Mouse (Mus musculus) embryonic facial prominence, embryonic 11.5 days (tissue): ENCODE results near the gene Cideb. TPM values are rescaled to one million over a fixed set of nuclear protein-coding genes. Genes with fewer than 3 reads are reported as not detected.

ENCODE experiments used
- ATAC-seq: fragments of 200-750 bp; cut with Nextera tagmentation; replicated peaks from 2 replicates; pipeline ENCODE4 v1.8.0; 2017; ENCODE audit warnings: low read depth; ENCODE audit not compliant: insufficient number of reproducible peaks, low FRiP score, low TSS enrichment
- DNase-seq: peaks from one replicate; pipeline ENCODE4 v3.0.0-alpha.2; 2015; ENCODE audit warnings: low spot score
- H3K27ac ChIP-seq: fragments of 300-500 bp; sonication (generic); replicated peaks from 2 replicates; pipeline ENCODE4 v1.5.1; 2014; ENCODE audit warnings: mild to moderate bottlenecking, low read depth, low read length, control low read depth
- H3K27me3 ChIP-seq: fragments of 300-500 bp; sonication (generic); 2 replicates; pipeline ENCODE4 v1.6.1; 2014; ENCODE audit warnings: mild to moderate bottlenecking, low read length, moderate library complexity, mixed read lengths; ENCODE audit not compliant: control insufficient read depth, insufficient read depth
- H3K36me3 ChIP-seq: fragments of 300-500 bp; sonication (generic); replicated peaks from 2 replicates; pipeline ENCODE4 v1.6.1; 2014; ENCODE audit warnings: low read depth, mild to moderate bottlenecking, low read length, moderate library complexity, mixed read lengths; ENCODE audit not compliant: control insufficient read depth, insufficient read depth
- H3K4me1 ChIP-seq: fragments of 300-500 bp; sonication (generic); 2 replicates; pipeline ENCODE4 v1.6.1; 2014; ENCODE audit warnings: low read length, mixed read lengths; ENCODE audit not compliant: control insufficient read depth, insufficient read depth
- H3K4me2 ChIP-seq: fragments of 300-500 bp; sonication (generic); 2 replicates; pipeline ENCODE4 v1.6.1; 2014; ENCODE audit warnings: low read depth, mild to moderate bottlenecking, control low read depth, low read length, moderate library complexity
- H3K4me3 ChIP-seq: fragments of 300-500 bp; sonication (generic); 2 replicates; pipeline ENCODE4 v1.5.1; 2014; ENCODE audit warnings: low read depth, low read length, control low read depth
- H3K9ac ChIP-seq: fragments of 300-500 bp; sonication (generic); replicated peaks from 2 replicates; pipeline ENCODE4 v1.6.1; 2014; ENCODE audit warnings: mild to moderate bottlenecking, control low read depth, low read length
- H3K9me3 ChIP-seq: fragments of 300-500 bp; sonication (generic); replicated peaks from 2 replicates; pipeline ENCODE4 v1.6.1; 2016; ENCODE audit warnings: mild to moderate bottlenecking, low read length, inconsistent platforms, mixed read lengths; ENCODE audit not compliant: control insufficient read depth
- WGBS: fragments of 180-500 bp; shearing (Covaris S2); extraction: QIAGEN DNeasy Blood & Tissue Kit; methylation state at CpG from one replicate; pipeline ENCODE4 v1.1.7; 2014; 5-methylcytosine and 5-hydroxymethylcytosine counted together
- polyA plus RNA-seq: library from polyadenylated mRNA; unstranded; fragments of >200 nt; fragmentation: Nextera tagmentation; extraction: Ambion mirVana; gene quantifications from 2 replicates; pipeline ENCODE4 v1.2.1, GENCODE M21; 2014

Cideb gene
- polyA plus RNA-seq, 1 experiment from 2014 or later, result 0.35 TPM

DNA sequence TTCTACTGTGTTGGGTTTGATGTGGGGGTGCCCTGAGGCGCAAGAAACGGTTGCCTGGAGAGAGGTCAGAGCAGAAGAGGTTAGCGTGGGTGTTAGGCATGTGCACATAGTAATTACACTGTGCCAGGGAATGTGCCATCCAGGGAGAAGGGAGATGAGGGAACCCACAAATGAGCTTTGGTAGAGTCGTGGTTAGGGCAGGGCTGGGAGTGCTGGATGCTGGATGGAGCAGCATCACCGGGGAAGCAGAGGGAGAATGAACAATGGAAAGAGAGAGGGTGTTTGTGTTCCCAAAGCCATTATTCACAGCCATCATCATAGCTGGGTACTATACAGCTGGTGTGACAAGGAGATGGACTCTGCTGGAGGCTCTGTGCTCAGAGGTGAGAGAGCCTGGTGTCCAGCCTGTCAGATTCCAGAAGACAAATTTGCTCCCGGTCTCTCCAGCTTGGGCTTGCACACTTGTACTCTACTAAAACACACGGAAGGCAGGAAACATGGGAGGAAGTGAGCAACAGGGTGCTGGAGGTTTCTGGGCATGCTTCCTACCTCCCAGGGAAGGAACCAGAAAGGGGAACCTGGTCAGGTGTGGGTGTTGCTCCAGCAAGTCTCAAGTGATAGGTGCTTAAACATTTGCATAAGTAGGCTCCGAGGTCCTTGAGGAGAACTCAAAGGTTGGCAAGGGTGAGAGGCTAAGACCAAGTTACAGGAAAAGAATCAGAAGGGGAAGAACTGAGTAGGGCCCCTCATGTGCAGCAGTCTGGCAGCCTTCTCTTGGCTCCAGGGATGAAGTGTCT is 30.2 kb downstream of the Cideb start:
- no peak overlapping the region for H3K9ac ChIP-seq
- ATAC-seq (no peak), DNase-seq (no peak)
- no peak overlapping the region for H3K27ac ChIP-seq
- WGBS, result 71% methylated on average over 8 of the region's 8 CpGs
- no peaks in the 10 kb centered on the region for H3K9me3 ChIP-seq
- no peak overlapping the region for H3K4me2 ChIP-seq
- H3K36me3 ChIP-seq, result no peaks in the 10 kb centered on the region
- H3K4me1 ChIP-seq, result no peaks in the 10 kb centered on the region
- no peaks in the 10 kb centered on the region for H3K27me3 ChIP-seq
- H3K4me3 ChIP-seq, result no peak overlapping the region

DNA sequence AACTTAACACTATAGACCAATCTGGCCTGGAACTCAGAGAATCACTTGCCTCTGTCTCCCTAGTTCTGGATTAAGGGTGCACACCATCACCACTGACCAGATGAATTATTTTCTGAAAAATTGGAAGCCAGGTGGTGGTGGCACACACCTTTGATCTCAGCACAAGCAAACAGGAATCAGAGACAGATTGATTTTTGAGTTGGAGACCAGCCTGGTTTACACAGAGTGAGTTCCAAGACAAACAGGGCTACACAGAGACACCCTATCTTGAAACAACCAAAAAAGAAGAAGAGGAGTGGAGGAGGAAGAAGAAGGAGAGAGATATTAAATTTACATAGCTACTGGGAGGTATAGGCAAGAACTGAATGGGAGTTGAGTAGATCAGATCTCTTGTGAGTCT is 32.0 kb downstream of the Cideb start:
- Histone ChIP-seq H3K27ac (no peak overlapping the region), H3K27me3 (no peaks in the 10 kb centered on the region), H3K4me3 (no peak overlapping the region), H3K9me3 (no peaks in the 10 kb centered on the region), H3K4me1 (no peaks in the 10 kb centered on the region), H3K9ac (no peak overlapping the region), H3K36me3 (no peaks in the 10 kb centered on the region), H3K4me2 (no peak overlapping the region)
- DNase-seq (no peak), ATAC-seq (no peak)

DNA sequence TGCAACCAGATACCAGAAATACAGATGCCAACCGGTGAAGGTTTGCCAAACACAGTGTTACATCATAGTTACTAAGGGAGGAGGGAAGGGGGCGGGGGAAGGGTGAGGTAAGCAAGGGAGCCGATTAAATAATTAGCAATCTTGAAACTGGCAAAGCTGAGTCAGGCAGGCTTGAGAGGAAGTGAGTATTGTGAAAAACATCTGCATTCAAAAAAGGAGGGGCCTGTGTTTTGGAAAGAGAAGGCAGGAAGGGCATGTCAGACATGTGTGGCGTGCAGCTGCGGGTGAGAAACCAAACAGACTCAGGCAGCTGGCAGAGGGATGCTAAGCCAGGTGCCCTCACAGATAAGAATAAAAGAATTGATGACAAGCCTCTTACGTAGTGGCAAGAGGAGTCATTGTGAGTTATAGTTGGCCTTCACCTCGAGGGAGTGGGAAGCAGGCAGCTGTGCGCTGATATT is 33.8 kb downstream of the Cideb start:
- Histone ChIP-seq H3K27me3 (no peaks in the 10 kb centered on the region), H3K36me3 (no peaks in the 10 kb centered on the region), H3K9me3 (no peaks in the 10 kb centered on the region), H3K4me2 (no peak overlapping the region), H3K27ac (no peak overlapping the region), H3K4me1 (no peaks in the 10 kb centered on the region), H3K9ac (no peak overlapping the region), H3K4me3 (no peak overlapping the region)
- WGBS, result 63% methylated on average over 8 of the region's 8 CpGs
- no peak for DNase-seq
- no peak for ATAC-seq

DNA sequence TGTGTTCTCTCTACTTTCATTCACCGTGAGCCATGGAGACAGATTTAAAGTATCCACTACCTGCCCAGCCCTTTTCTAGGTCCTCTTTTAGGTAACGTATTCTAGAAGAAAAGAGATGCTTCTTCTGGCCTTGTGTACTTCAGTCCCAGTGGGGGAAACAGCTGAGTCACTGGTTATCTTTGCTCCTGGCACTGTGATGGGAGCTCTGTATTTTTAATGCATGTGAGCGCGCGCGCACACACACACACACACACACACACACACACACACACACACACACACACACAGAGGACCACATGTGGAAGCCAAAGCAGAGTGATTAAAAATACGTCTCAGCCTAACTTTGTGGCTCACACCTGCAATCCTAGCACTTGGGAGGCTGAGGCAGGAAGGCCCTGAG is 34.8 kb downstream of the Cideb start:
- Histone ChIP-seq H3K9ac (no peak overlapping the region), H3K27me3 (no peaks in the 10 kb centered on the region), H3K4me3 (no peak overlapping the region), H3K4me2 (no peak overlapping the region), H3K36me3 (peaks cover under 1% of the 10 kb centered on the region; the same call in 1 of the 2 replicates), H3K27ac (no peak overlapping the region), H3K9me3 (no peaks in the 10 kb centered on the region), H3K4me1 (no peaks in the 10 kb centered on the region)
- 93% methylated on average over 7 of the region's 7 CpGs for WGBS
- DNase-seq (no peak), ATAC-seq (no peak)

DNA sequence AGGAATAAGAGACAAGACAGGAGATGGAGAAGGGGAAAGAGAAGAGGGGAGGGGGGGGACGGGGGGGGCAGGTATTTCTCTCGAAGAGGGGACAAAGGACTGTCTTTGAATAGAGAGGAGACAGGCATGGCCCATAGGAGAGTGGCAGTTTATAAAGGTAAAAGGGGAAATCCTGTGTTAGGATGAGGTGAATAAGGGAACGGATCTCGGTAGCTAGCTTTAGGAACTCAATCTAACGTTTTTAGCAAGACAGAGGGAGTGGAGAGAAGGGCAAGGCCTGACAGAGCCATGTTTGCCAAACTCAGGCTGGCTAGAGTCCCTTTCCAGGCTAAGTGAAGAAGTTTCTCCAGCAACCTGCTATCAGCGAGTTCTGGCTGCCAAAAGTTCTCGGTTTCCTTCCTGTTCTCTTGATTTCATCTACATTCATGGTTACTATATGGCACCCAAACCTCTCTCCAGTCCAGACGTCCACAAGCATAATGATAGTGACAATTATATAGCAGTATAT is 35.8 kb downstream of the Cideb start:
- H3K9ac ChIP-seq, result peak overlapping the region; percentile 72
- no peak overlapping the region for H3K27ac ChIP-seq
- H3K4me1 ChIP-seq, result no peaks in the 10 kb centered on the region
- peaks cover 3% of the 10 kb centered on the region; the same call in 1 of the 2 replicates for H3K36me3 ChIP-seq
- ATAC-seq (no peak), DNase-seq (no peak)
- H3K4me2 ChIP-seq, result peak overlapping the region; percentile 69
- no peaks in the 10 kb centered on the region for H3K9me3 ChIP-seq
- peak overlapping the region; percentile 75 for H3K4me3 ChIP-seq
- H3K27me3 ChIP-seq, result no peaks in the 10 kb centered on the region
- WGBS, result 42% methylated on average over 8 of the region's 8 CpGs

DNA sequence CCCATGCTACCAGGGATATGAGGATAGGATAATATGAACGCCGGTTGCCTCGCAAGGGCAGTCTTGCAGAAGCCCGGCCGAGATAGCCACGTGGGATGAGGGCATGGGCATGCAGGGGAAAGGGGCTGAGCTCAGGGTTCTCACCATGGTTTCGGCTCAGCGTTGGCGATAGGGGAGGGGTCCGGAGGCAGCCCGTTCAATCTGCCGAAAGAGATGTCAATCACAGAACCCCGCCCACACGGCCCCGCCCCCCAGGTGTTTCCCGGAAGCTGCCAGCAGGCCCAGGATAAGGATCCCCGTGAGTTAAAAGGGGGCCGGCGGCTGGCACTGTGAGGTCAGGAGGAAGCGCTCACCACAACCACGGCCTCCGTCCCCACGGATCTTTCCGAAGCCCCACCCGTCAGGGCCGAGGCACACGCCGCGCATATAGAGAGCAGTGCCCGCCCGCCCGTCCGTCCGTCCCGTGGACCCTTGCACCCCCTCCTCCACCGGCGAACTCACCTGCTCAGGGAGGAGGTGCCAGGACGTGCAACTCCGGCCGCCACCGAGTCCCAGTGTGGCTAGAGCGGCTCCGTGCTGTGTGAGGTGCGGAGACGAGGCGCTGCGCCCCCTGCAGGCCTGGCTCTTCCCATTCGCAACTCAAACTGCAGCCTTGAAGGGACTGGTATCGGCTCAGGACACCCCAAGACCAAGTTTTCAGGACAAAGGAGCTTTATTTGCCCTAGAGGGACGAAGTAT is 36.4 kb downstream of the Cideb start, which contains the start of gene Rabggta:
Gene Rabggta (minus strand): TSS at position 564 of the 738 bp plus-strand sequence.
- no peaks in the 10 kb centered on the region for H3K4me1 ChIP-seq
- H3K4me2 ChIP-seq, result peak within 1 kb of the TSS; percentile 69
- H3K9me3 ChIP-seq, result no peaks in the 10 kb centered on the region
- H3K9ac ChIP-seq, result peak within 1 kb of the TSS; percentile 72
- WGBS, result under 1% methylated on average over 50 of the region's 50 CpGs
- DNase-seq (peak; percentile 96), ATAC-seq (peak; percentile 96)
- peak within 1 kb of the TSS; percentile 75 for H3K4me3 ChIP-seq
- H3K27ac ChIP-seq, result peak within 1 kb of the TSS; percentile 56; the same call in 1 of the 2 replicates
- H3K27me3 ChIP-seq, result no peaks in the 10 kb centered on the region
- H3K36me3 ChIP-seq, result peaks cover 3% of the 10 kb centered on the region; the same call in 1 of the 2 replicates

DNA sequence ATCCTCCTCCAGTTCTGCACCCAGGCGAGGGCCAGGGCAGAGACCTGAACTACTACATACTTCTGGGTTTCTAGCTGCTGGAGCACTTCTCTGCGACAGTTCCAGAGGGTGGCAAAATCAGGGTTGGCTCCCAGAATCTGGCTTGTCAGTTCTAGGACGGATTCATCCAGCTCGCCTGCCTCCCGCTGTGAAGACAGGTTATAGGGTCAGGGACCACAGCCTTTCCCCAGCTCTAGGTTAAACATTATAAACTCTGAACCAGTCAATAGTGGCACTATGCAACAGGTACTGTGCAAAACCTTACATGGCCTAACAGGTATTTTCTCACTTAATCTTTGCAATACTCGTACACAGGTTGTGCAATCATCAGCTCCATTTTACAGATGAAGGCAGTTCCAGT is 37.2 kb downstream of the Cideb start:
- Histone ChIP-seq H3K9ac (peak overlapping the region; percentile 72), H3K4me2 (peak overlapping the region; percentile 69), H3K27me3 (no peaks in the 10 kb centered on the region), H3K9me3 (no peaks in the 10 kb centered on the region), H3K4me3 (peak overlapping the region; percentile 75), H3K36me3 (peaks cover 3% of the 10 kb centered on the region; the same call in 1 of the 2 replicates), H3K4me1 (no peaks in the 10 kb centered on the region), H3K27ac (no peak overlapping the region)
- ATAC-seq, result no peak
- 78% methylated on average over 6 of the region's 6 CpGs for WGBS
- DNase-seq, result no peak

DNA sequence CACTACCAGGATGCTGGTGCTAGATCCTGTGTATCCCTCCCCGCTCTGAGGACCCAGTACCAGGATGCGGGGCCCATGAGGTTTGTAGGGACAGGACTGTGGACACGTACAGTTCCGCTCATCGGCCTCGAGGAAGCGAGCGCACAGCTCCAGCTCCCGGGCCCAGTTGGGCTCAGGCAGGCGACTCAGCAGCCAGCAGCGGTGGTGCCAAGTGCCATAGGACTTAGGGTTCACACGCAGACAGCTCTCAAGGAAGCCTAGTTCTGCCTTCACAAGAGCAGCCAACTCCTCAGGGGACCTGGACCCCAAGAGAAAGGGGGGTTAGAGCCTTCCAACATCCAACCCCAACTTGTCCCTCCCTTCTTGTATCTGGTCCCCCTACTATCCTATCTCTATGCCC is 37.6 kb downstream of the Cideb start:
- Histone ChIP-seq H3K36me3 (peaks cover 3% of the 10 kb centered on the region; the same call in 1 of the 2 replicates), H3K27ac (no peak overlapping the region), H3K9ac (no peak overlapping the region), H3K4me2 (no peak overlapping the region), H3K4me3 (no peak overlapping the region), H3K4me1 (no peaks in the 10 kb centered on the region), H3K27me3 (no peaks in the 10 kb centered on the region), H3K9me3 (no peaks in the 10 kb centered on the region)
- WGBS, result 89% methylated on average over 12 of the region's 12 CpGs
- DNase-seq (no peak), ATAC-seq (no peak)
